Mouse (Mus musculus): ENCODE data around the gene H2-T24. TPM values are rescaled to one million over a fixed set of nuclear protein-coding genes. Genes with fewer than 3 reads are reported as not detected.

H2-T24 gene
- polyA plus RNA-seq (2012; rRNA removed; ENCODE audit: low replicate concordance) = 8.3 and 9.4 TPM in 2 replicates

GRCm38 (mm10) chr17:36020191-36021073 lies at the start of gene H2-T24:
Gene H2-T24 (minus strand): TSS chr17:36020560.

DNA sequence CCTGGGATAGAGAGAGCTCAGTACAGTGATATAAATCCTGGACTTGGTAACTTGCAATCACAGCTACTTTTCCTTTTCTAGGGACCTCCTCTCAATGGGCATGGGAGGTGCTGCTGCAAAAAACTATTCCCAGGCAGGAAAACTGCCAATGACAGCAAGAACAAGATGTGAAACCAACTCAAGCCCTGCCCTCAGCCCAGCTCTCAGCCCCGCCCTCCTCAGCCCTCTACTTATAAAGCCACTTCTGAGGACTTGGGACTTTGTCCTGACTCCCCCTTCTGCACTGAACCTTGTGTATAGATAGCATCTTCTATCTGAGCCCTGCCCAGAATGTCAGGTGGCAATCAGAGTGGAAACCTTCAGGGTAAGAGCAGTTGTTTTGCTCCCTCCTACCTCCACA lies 38.0 kb upstream of the H2-T24 start, which contains the start of gene Gm11127:
TSS of gene Gm11127 (minus strand) at position 10 of the 400 bp plus-strand sequence.

DNA sequence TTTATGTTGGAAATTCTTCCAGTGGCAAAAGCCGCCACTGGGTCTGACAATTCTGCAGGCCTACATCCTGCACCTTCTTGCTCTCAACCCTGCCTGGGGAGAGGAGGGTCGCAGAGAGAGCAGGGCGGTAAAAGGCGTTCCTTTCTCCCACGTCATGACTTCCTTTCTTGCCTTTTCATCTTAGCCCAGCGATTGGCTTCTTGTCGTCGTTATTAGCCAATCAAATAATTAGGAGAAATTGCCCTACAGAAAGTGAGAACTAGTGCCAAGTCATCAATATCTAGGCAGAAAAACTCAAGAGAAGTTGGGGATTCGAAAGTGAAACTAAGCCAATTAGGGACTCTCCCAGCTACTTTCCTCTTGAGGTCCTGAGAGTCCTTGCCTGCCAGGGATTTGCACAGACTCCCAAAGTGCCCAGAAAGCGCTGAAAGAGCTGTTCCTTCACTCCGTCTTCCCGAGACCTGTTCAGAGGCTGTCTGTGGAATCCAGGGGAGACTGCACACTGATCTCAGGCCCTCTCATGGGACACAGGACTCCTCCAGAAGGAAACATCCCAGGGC lies 22.3 kb upstream of the H2-T24 start, which contains the start of the genes H2-T22 and Gm6034:
TSS of gene H2-T22 (minus strand) at position 138 of the 560 bp plus-strand sequence.
TSS of gene Gm6034 (plus strand) at position 352 of the 560 bp plus-strand sequence.

GRCm38 (mm10) chr17:36032351-36032875 lies 12.1 kb upstream of the H2-T24 start, which contains the start of gene H2-T23:
Gene H2-T23 (minus strand): TSS chr17:36032855.

GRCm38 (mm10) chr17:35979401-35980362 lies 40.7 kb downstream of the H2-T24 start, which contains the start of the genes Gnl1 and Prr3:
Gene Gnl1 (plus strand): TSS chr17:35979851.
Gene Prr3 (minus strand): TSS chr17:35980236.

DNA sequence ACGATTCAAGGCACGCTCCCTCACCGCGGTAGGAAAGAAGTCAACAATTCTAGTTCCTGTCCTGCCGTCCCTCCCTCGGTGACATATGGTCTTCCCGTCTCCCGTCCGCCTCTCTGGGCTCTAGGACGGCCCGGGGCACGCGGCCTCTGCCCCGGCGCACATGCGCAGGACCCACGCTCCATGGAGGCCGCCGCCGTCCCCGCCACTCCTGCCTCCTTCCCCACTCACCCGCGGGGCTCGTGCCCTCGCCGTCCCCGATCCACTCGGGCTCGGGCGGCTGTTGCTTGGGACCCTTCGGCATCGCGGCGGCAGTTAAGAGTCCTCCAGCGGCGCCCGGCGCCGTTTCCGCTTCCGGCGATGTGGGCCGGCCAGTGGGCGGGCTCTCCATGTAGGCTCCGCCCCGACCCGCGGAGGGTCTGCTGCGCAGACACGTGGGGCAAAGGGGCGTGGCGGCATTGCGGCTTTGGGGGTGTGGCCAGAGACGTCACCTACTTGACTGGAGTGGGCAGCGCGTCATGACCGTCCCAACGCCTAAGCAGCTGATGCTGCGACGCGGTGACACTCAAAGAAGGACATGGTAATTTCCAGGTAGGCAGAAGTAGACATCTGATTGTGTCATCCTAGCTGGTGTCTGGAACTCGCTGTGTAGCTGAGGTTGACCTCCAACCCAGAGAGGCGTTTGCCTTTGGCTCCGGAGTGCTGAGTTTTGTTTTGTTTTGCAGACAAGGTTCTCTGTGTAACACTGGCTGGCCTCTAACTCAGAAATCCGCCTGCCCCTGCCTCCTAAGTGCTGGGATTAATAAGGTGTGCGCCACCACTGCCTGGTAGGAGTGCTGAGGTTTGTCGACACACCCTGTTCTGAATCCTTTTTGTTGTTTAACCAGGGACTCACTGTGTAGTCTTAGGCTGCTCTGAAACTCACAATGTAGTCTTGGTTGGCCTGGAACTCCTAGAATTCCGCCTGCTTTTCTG lies 50.7 kb downstream of the H2-T24 start, which contains the start of gene Abcf1:
TSS of gene Abcf1 (minus strand) at position 344 of the 972 bp plus-strand sequence.

Other genes with a start within 250 kb of the H2-T24 start
- gene Ier3, start 198.9 kb downstream of the H2-T24 start, polyA plus RNA-seq (2012; rRNA removed; ENCODE audit: low replicate concordance) = 16.7 and 21.8 TPM in 2 replicates
- 63.0 and 72.5 TPM in 2 replicates for gene Flot1, start 197.3 kb downstream of the H2-T24 start, polyA plus RNA-seq (2012; rRNA removed; ENCODE audit: low replicate concordance)
- gene Tubb5, start 182.3 kb downstream of the H2-T24 start, polyA plus RNA-seq (2012; rRNA removed; ENCODE audit: low replicate concordance) = 364 and 441 TPM in 2 replicates
- 9.6 and 11.0 TPM in 2 replicates for gene Mdc1, start 179.0 kb downstream of the H2-T24 start, polyA plus RNA-seq (2012; rRNA removed; ENCODE audit: low replicate concordance)
- gene Nrm, start 159.2 kb downstream of the H2-T24 start, polyA plus RNA-seq (2012; rRNA removed; ENCODE audit: low replicate concordance) = 34.4 and 39.7 TPM in 2 replicates
- 78.6 and 130 TPM in 2 replicates for gene Ppp1r18, start 155.0 kb downstream of the H2-T24 start, polyA plus RNA-seq (2012; rRNA removed; ENCODE audit: low replicate concordance)
- 57.7 and 68.8 TPM in 2 replicates for gene Dhx16, start 140.7 kb downstream of the H2-T24 start, polyA plus RNA-seq (2012; rRNA removed; ENCODE audit: low replicate concordance)
- 74.6 and 74.7 TPM in 2 replicates for gene 2310061I04Rik, start 123.1 kb downstream of the H2-T24 start, polyA plus RNA-seq (2012; rRNA removed; ENCODE audit: low replicate concordance)
- gene Atat1, start 110.5 kb downstream of the H2-T24 start, polyA plus RNA-seq (2012; rRNA removed; ENCODE audit: low replicate concordance) = 63.9 and 77.1 TPM in 2 replicates
- gene Mrps18b, start 104.2 kb downstream of the H2-T24 start, polyA plus RNA-seq (2012; rRNA removed; ENCODE audit: low replicate concordance) = 79.5 and 120 TPM in 2 replicates
- gene Ppp1r10, start 104.1 kb downstream of the H2-T24 start, polyA plus RNA-seq (2012; rRNA removed; ENCODE audit: low replicate concordance) = 26.1 and 34.0 TPM in 2 replicates
- gene Abcf1, start 50.8 kb downstream of the H2-T24 start, polyA plus RNA-seq (2012; rRNA removed; ENCODE audit: low replicate concordance) = 55.9 and 71.4 TPM in 2 replicates
- 20.7 and 37.2 TPM in 2 replicates for gene Gnl1, start 40.7 kb downstream of the H2-T24 start, polyA plus RNA-seq (2012; rRNA removed; ENCODE audit: low replicate concordance)
- 22.1 and 26.9 TPM in 2 replicates for gene Prr3, start 40.3 kb downstream of the H2-T24 start, polyA plus RNA-seq (2012; rRNA removed; ENCODE audit: low replicate concordance)
- gene H2-T23, start 12.3 kb upstream of the H2-T24 start, polyA plus RNA-seq (2012; rRNA removed; ENCODE audit: low replicate concordance) = 279 and 344 TPM in 2 replicates
- gene H2-T22, start 22.2 kb upstream of the H2-T24 start, polyA plus RNA-seq (2012; rRNA removed; ENCODE audit: low replicate concordance) = 100 and 107 TPM in 2 replicates
- 0.20 TPM in 1 of 2 replicates, not detected in the other for gene Gm6034, start 22.4 kb upstream of the H2-T24 start, polyA plus RNA-seq (2012; rRNA removed; ENCODE audit: low replicate concordance)
- 0.18 TPM in 1 of 2 replicates, not detected in the other for gene Gm11127, start 37.8 kb upstream of the H2-T24 start, polyA plus RNA-seq (2012; rRNA removed; ENCODE audit: low replicate concordance)
- gene Gm19684, start 101.1 kb upstream of the H2-T24 start, polyA plus RNA-seq (2012; rRNA removed; ENCODE audit: low replicate concordance) = 0.57 and 0.60 TPM in 2 replicates
- 0.17 and 0.23 TPM in 2 replicates for gene Gm7030, start 108.9 kb upstream of the H2-T24 start, polyA plus RNA-seq (2012; rRNA removed; ENCODE audit: low replicate concordance)
- gene Gm8909, start 148.0 kb upstream of the H2-T24 start, polyA plus RNA-seq (2012; rRNA removed; ENCODE audit: low replicate concordance) = 0.17 TPM in 1 of 2 replicates, not detected in the other
- 0.07 TPM in 1 of 2 replicates, not detected in the other for gene H2-T3, start 169.7 kb upstream of the H2-T24 start, polyA plus RNA-seq (2012; rRNA removed; ENCODE audit: low replicate concordance)
- gene Rpp21, start 237.5 kb upstream of the H2-T24 start, polyA plus RNA-seq (2012; rRNA removed; ENCODE audit: low replicate concordance) = 54.3 and 107 TPM in 2 replicates